Mouse (Mus musculus): ENCODE data around the gene Cer1. TPM values are rescaled to one million over a fixed set of nuclear protein-coding genes. Genes with fewer than 3 reads are reported as not detected.

Cer1 gene
- polyA plus RNA-seq (2012; rRNA removed), result not detected in 2 replicates

GRCm38 (mm10) chr4:82884636-82885534, at the start of gene Cer1:
Gene Cer1 (minus strand): TSS chr4:82885148.
- H3K27ac ChIP-seq (ENCODE audit: insufficient read depth, low read depth, low read length), result no peak within 1 kb of the TSS
- DNase-seq, result no peak
- 74% methylated on average over 19 of the region's 19 CpGs for WGBS
- H3K36me3 ChIP-seq (ENCODE audit: control insufficient read depth, insufficient read depth, low read length), result no peaks in the 10 kb centered on the region
- H3K27me3 ChIP-seq (replicated peaks; ENCODE audit: control insufficient read depth, insufficient read depth, low read length), result no peaks in the 10 kb centered on the region
- no peak within 1 kb of the TSS for H3K4me3 ChIP-seq (ENCODE audit: insufficient read depth, low read depth, low read length)
- TF ChIP-seq POLR2A (IDR thresholded peaks at IDR 0.05; ENCODE audit: low read depth, low read length) (no peak), CTCF (conservative IDR thresholded peaks at IDR 0.05; ENCODE audit: insufficient read depth, insufficient read length, low read depth, low read length) (no peak)
- H3K4me1 ChIP-seq (ENCODE audit: control insufficient read depth, insufficient read depth, low read length), result no peaks in the 10 kb centered on the region

DNA sequence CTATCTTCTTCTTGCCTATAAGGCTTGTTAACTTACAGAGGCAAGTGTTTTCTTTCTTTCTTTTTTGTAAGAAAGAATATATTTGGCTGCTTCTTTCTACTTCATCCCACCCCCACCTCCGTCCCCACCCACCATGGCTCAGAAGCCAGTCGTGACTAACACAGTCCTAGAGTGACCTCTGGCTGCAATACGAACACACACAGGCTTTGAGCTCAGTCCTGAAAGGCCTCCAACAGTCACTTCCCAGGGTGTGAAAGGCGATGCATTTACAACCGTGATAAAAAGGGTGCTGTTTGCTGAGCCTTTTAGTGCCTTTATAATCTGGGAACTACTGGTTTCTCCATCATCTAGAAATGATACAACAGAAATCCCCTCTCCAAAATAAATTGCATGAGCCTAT, 49.4 kb upstream of the Cer1 start:
- H3K27ac ChIP-seq (ENCODE audit: insufficient read depth, low read depth, low read length), result no peak overlapping the region
- TF ChIP-seq CTCF (conservative IDR thresholded peaks at IDR 0.05; ENCODE audit: insufficient read depth, insufficient read length, low read depth, low read length), result peak; percentile 58
- no peak for TF ChIP-seq POLR2A (IDR thresholded peaks at IDR 0.05; ENCODE audit: low read depth, low read length)
- 23% methylated on average over 5 of the region's 5 CpGs for WGBS
- peak; percentile 25 for DNase-seq
- H3K4me3 ChIP-seq (ENCODE audit: insufficient read depth, low read depth, low read length), result no peak overlapping the region
- H3K4me1 ChIP-seq (ENCODE audit: control insufficient read depth, insufficient read depth, low read length), result no peaks in the 10 kb centered on the region; the same call in 1 of the 2 replicates
- no peaks in the 10 kb centered on the region for H3K36me3 ChIP-seq (ENCODE audit: control insufficient read depth, insufficient read depth, low read length)
- H3K27me3 ChIP-seq (replicated peaks; ENCODE audit: control insufficient read depth, insufficient read depth, low read length), result no peaks in the 10 kb centered on the region

DNA sequence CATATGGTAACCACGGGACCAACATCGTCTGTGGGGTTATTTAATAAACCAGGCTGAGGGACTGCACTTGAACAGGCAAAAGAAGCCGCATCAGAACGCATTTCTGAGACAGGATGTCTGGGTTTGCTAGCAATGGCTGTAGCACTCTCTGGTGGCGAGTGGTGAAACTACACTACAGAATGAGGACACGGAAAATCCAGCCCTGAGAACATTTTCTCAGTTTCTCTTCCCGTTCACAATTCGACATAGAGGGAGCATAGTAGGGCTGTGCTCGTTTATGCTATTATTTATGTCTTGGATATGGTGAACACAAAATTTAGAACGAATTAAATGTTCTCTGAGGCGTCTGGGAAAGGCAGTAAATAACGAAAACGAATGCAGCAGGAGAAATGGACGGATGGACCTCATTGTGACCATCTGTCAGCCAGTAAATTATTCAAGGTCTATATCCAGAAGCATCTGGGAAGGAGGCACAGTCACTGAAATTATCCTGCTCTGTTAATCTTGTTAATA, 48.8 kb upstream of the Cer1 start:
- H3K4me1 ChIP-seq (ENCODE audit: control insufficient read depth, insufficient read depth, low read length), result no peaks in the 10 kb centered on the region; the same call in 1 of the 2 replicates
- no peaks in the 10 kb centered on the region for H3K27me3 ChIP-seq (replicated peaks; ENCODE audit: control insufficient read depth, insufficient read depth, low read length)
- 6% methylated on average over 14 of the region's 14 CpGs for WGBS
- H3K27ac ChIP-seq (ENCODE audit: insufficient read depth, low read depth, low read length), result no peak overlapping the region
- H3K4me3 ChIP-seq (ENCODE audit: insufficient read depth, low read depth, low read length), result no peak overlapping the region
- no peaks in the 10 kb centered on the region for H3K36me3 ChIP-seq (ENCODE audit: control insufficient read depth, insufficient read depth, low read length)
- TF ChIP-seq POLR2A (IDR thresholded peaks at IDR 0.05; ENCODE audit: low read depth, low read length), result no peak
- TF ChIP-seq CTCF (conservative IDR thresholded peaks at IDR 0.05; ENCODE audit: insufficient read depth, insufficient read length, low read depth, low read length), result peak; percentile 92
- DNase-seq, result peak; percentile 66

- H3K4me1 ChIP-seq (ENCODE audit: control insufficient read depth, insufficient read depth, low read length), result no peaks in the 10 kb centered on the region; the same call in 1 of the 2 replicates
- H3K36me3 ChIP-seq (ENCODE audit: control insufficient read depth, insufficient read depth, low read length), result no peaks in the 10 kb centered on the region
- no peak for DNase-seq
- WGBS, result 54% methylated on average over 5 of the region's 5 CpGs
- no peak overlapping the region for H3K27ac ChIP-seq (ENCODE audit: insufficient read depth, low read depth, low read length)
- no peaks in the 10 kb centered on the region for H3K27me3 ChIP-seq (replicated peaks; ENCODE audit: control insufficient read depth, insufficient read depth, low read length)
- TF ChIP-seq POLR2A (IDR thresholded peaks at IDR 0.05; ENCODE audit: low read depth, low read length) (no peak), CTCF (conservative IDR thresholded peaks at IDR 0.05; ENCODE audit: insufficient read depth, insufficient read length, low read depth, low read length) (no peak)
- no peak overlapping the region for H3K4me3 ChIP-seq (ENCODE audit: insufficient read depth, low read depth, low read length)
Measured at GRCm38 (mm10) chr4:82930079-82930478, 45.1 kb upstream of the Cer1 start.

GRCm38 (mm10) chr4:82921962-82922361, 37.0 kb upstream of the Cer1 start:
- no peaks in the 10 kb centered on the region for H3K27me3 ChIP-seq (replicated peaks; ENCODE audit: control insufficient read depth, insufficient read depth, low read length)
- WGBS, result 74% methylated on average over 4 of the region's 4 CpGs
- no peak overlapping the region for H3K27ac ChIP-seq (ENCODE audit: insufficient read depth, low read depth, low read length)
- no peaks in the 10 kb centered on the region for H3K36me3 ChIP-seq (ENCODE audit: control insufficient read depth, insufficient read depth, low read length)
- H3K4me3 ChIP-seq (ENCODE audit: insufficient read depth, low read depth, low read length), result no peak overlapping the region
- no peaks in the 10 kb centered on the region for H3K4me1 ChIP-seq (ENCODE audit: control insufficient read depth, insufficient read depth, low read length)
- no peak for DNase-seq
- no peak for TF ChIP-seq POLR2A (IDR thresholded peaks at IDR 0.05; ENCODE audit: low read depth, low read length)
- no peak for TF ChIP-seq CTCF (conservative IDR thresholded peaks at IDR 0.05; ENCODE audit: insufficient read depth, insufficient read length, low read depth, low read length)

DNA sequence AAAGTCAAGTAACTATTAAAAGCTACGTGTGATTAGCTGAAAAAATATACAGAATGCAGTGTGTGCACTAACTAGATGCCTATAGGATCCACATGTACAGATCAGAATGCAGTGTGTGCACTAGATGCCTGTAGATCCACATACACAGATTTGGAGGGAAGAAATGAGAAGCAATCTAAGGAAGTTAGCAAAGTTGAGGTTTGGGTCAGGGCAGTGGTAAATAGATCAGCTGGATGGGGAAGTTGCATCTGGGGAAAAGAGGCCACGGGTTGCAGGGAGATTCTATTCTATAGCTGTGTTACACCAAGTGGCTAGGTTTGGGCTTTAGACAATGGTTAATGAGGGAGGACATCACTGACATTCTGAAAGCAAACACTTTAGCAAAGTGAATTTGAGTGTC, 33.7 kb upstream of the Cer1 start:
- Histone ChIP-seq H3K4me3 (ENCODE audit: insufficient read depth, low read depth, low read length) (no peak overlapping the region), H3K4me1 (ENCODE audit: control insufficient read depth, insufficient read depth, low read length) (no peaks in the 10 kb centered on the region), H3K27ac (ENCODE audit: insufficient read depth, low read depth, low read length) (no peak overlapping the region), H3K27me3 (replicated peaks; ENCODE audit: control insufficient read depth, insufficient read depth, low read length) (no peaks in the 10 kb centered on the region), H3K36me3 (ENCODE audit: control insufficient read depth, insufficient read depth, low read length) (no peaks in the 10 kb centered on the region)
- DNase-seq, result no peak
- 72% methylated on average over 2 of the region's 2 CpGs for WGBS
- TF ChIP-seq CTCF (conservative IDR thresholded peaks at IDR 0.05; ENCODE audit: insufficient read depth, insufficient read length, low read depth, low read length), result no peak
- TF ChIP-seq POLR2A (IDR thresholded peaks at IDR 0.05; ENCODE audit: low read depth, low read length), result no peak

GRCm38 (mm10) chr4:82916678-82917050, 31.7 kb upstream of the Cer1 start:
- Histone ChIP-seq H3K27me3 (replicated peaks; ENCODE audit: control insufficient read depth, insufficient read depth, low read length) (no peaks in the 10 kb centered on the region), H3K4me1 (ENCODE audit: control insufficient read depth, insufficient read depth, low read length) (no peaks in the 10 kb centered on the region), H3K36me3 (ENCODE audit: control insufficient read depth, insufficient read depth, low read length) (no peaks in the 10 kb centered on the region), H3K27ac (ENCODE audit: insufficient read depth, low read depth, low read length) (no peak overlapping the region), H3K4me3 (ENCODE audit: insufficient read depth, low read depth, low read length) (no peak overlapping the region)
- no peak for DNase-seq
- TF ChIP-seq CTCF (conservative IDR thresholded peaks at IDR 0.05; ENCODE audit: insufficient read depth, insufficient read length, low read depth, low read length) (no peak), POLR2A (IDR thresholded peaks at IDR 0.05; ENCODE audit: low read depth, low read length) (no peak)
- WGBS, result 61% methylated on average over 5 of the region's 5 CpGs
